Mouse (Mus musculus) cortical plate, adult 2 months (tissue): ENCODE data around the gene Gm11541.

ENCODE experiments used
- CTCF ChIP-seq: fragments of 200-500 bp; IDR thresholded peaks from 2 replicates; pipeline ENCODE4 v1.5.1; 2011; ENCODE audit warnings: mild to moderate bottlenecking, control low read depth, low read length; ENCODE audit not compliant: insufficient read depth; ENCODE audit errors: extremely low read depth
- POLR2A ChIP-seq: fragments of 200-500 bp; IDR thresholded peaks from 2 replicates; pipeline ENCODE4 v1.6.1; 2011; ENCODE audit warnings: mild to moderate bottlenecking, low read length, control low read depth; ENCODE audit not compliant: insufficient read depth; ENCODE audit errors: extremely low read depth

DNA sequence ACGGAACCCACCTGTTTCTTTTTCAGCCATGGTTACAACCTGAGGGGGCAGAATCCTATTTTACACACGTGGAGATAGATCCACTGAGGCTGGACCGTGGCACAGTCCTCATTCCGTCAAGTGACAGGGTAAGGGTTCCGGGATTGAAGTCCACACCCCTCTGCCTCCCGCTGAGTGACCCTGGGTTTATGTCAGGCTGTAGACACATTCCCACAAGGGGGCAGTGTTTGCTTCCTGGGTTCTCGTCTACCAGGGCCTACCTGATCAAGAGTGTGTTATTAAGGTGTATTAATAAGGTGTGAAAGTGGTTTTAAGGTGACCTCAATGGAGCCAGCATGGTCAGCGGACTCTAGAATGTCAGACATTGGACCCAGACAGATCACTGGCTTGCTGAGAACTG is 28.5 kb upstream of the Gm11541 start:
- TF ChIP-seq CTCF (peak; percentile 31; the same call in 1 of the 2 replicates), POLR2A (no peak)
